Mouse (Mus musculus) embryonic facial prominence, embryonic 14.5 days (tissue): ENCODE results near the gene Ngb. TPM values are rescaled to one million over a fixed set of nuclear protein-coding genes. Genes with fewer than 3 reads are reported as not detected.
A peak's percentile ranks its signal among the peaks of the same experiment; 100 is the strongest.

Experiments used
- ATAC-seq: fragments of 200-750 bp; cut with Nextera tagmentation; 2 replicates; pipeline ENCODE4 v1.8.0; 2017; ENCODE audit warnings: low read depth, moderate number of reproducible peaks, moderate TSS enrichment
- DNase-seq: peaks from one replicate; pipeline ENCODE4 v3.0.0-alpha.2; 2015; ENCODE audit warnings: low spot score
- H3K27ac ChIP-seq: fragments of 300-500 bp; sonication (generic); replicated peaks from 2 replicates; pipeline ENCODE4 v1.5.1; 2014; ENCODE audit warnings: low read depth, mild to moderate bottlenecking, low read length, moderate library complexity
- H3K27me3 ChIP-seq: fragments of 300-500 bp; sonication (generic); replicated peaks from 2 replicates; pipeline ENCODE4 v1.6.1; 2014; ENCODE audit warnings: low read length; ENCODE audit not compliant: control insufficient read depth, insufficient read depth
- H3K36me3 ChIP-seq: fragments of 300-500 bp; sonication (generic); 2 replicates; pipeline ENCODE4 v1.6.1; 2014; ENCODE audit warnings: low read length, mixed read lengths; ENCODE audit not compliant: control insufficient read depth, insufficient read depth
- H3K4me1 ChIP-seq: fragments of 300-500 bp; sonication (generic); 2 replicates; pipeline ENCODE4 v1.6.1; 2014; ENCODE audit warnings: antibody characterized with exemption, low read length; ENCODE audit not compliant: control insufficient read depth, insufficient read depth
- H3K4me2 ChIP-seq: fragments of 300-500 bp; sonication (generic); 2 replicates; pipeline ENCODE4 v1.6.1; 2014; ENCODE audit warnings: low read depth, mild to moderate bottlenecking, low read length, moderate library complexity, mixed read lengths
- H3K4me3 ChIP-seq: fragments of 300-500 bp; sonication (generic); 2 replicates; pipeline ENCODE4 v1.5.1; 2014; ENCODE audit warnings: low read depth, mild to moderate bottlenecking, low read length
- H3K9ac ChIP-seq: fragments of 300-500 bp; sonication (generic); 2 replicates; pipeline ENCODE4 v1.6.1; 2014; ENCODE audit warnings: low read depth, mild to moderate bottlenecking, low read length, moderate library complexity, mixed read lengths
- H3K9me3 ChIP-seq: fragments of 300-500 bp; sonication (generic); 2 replicates; pipeline ENCODE4 v1.6.1; 2016; ENCODE audit warnings: low read length; ENCODE audit not compliant: control insufficient read depth
- WGBS: fragments of 180-500 bp; shearing (Covaris S2); extraction: QIAGEN DNeasy Blood & Tissue Kit; methylation state at CpG from one replicate; pipeline ENCODE4 v1.1.7; 2014; 5-methylcytosine and 5-hydroxymethylcytosine counted together
- polyA plus RNA-seq: library from polyadenylated mRNA; unstranded; fragments of >200 nt; fragmentation: Nextera tagmentation; extraction: Ambion mirVana; gene quantifications from 2 replicates; pipeline ENCODE4 v1.2.1, GENCODE M21; 2014

Ngb gene
- polyA plus RNA-seq, 1 experiment from 2014 or later = 0.24 TPM

GRCm38 (mm10) chr12:87052661-87053321 lies 49.5 kb downstream of the Ngb start:
- Histone ChIP-seq H3K27me3 (no peaks in the 10 kb centered on the region; the same call in 1 of the 2 replicates), H3K4me3 (no peak overlapping the region), H3K9ac (no peak overlapping the region), H3K4me2 (no peak overlapping the region), H3K27ac (no peak overlapping the region), H3K36me3 (no peaks in the 10 kb centered on the region), H3K4me1 (no peaks in the 10 kb centered on the region), H3K9me3 (no peaks in the 10 kb centered on the region)
- 28% methylated on average over 15 of the region's 16 CpGs for WGBS
- peak; percentile 45 for DNase-seq
- ATAC-seq = peak; percentile 60; the same call in 1 of the 2 replicates

GRCm38 (mm10) chr12:87047536-87047935 lies 54.8 kb downstream of the Ngb start:
- ATAC-seq = no peak
- 43% methylated on average over 3 of the region's 3 CpGs for WGBS

More at GRCm38 (mm10) chr12:87047536-87047935, 54.8 kb downstream of the Ngb start:
- H3K9me3 ChIP-seq = no peaks in the 10 kb centered on the region
- no peak overlapping the region for H3K9ac ChIP-seq
- H3K27ac ChIP-seq = no peak overlapping the region
- H3K4me3 ChIP-seq = no peak overlapping the region
- no peaks in the 10 kb centered on the region for H3K4me1 ChIP-seq
- no peaks in the 10 kb centered on the region for H3K27me3 ChIP-seq
- no peak overlapping the region for H3K4me2 ChIP-seq
- DNase-seq = no peak
- H3K36me3 ChIP-seq = no peaks in the 10 kb centered on the region

Other genes starting within 250 kb of the Ngb start
- 33.5 and 33.8 TPM in 2 replicates for gene Irf2bpl, start 217.7 kb downstream of the Ngb start, polyA plus RNA-seq
- gene Cipc, start 155.5 kb downstream of the Ngb start, polyA plus RNA-seq = 21.4 and 23.3 TPM in 2 replicates
- 2.3 and 3.2 TPM in 2 replicates for gene Zdhhc22, start 112.1 kb downstream of the Ngb start, polyA plus RNA-seq
- 0.74 and 1.4 TPM in 2 replicates for gene Tmem63c, start 81.2 kb downstream of the Ngb start, polyA plus RNA-seq
- 34.3 and 34.7 TPM in 2 replicates for gene Gstz1, start 44.6 kb upstream of the Ngb start, polyA plus RNA-seq
- gene Pomt2, start 45.4 kb upstream of the Ngb start, polyA plus RNA-seq = 18.5 and 21.3 TPM in 2 replicates
- 1.2 TPM in 2 replicates for gene Samd15, start 97.2 kb upstream of the Ngb start, polyA plus RNA-seq
- 3.8 and 4.2 TPM in 2 replicates for gene Tmed8, start 97.9 kb upstream of the Ngb start, polyA plus RNA-seq
- 0.37 and 0.72 TPM in 2 replicates for gene Noxred1, start 136.2 kb upstream of the Ngb start, polyA plus RNA-seq
- 35.1 and 45.5 TPM in 2 replicates for gene Vipas39, start 163.7 kb upstream of the Ngb start, polyA plus RNA-seq
- gene Ahsa1, start 163.9 kb upstream of the Ngb start, polyA plus RNA-seq = 182 and 187 TPM in 2 replicates
- 0.75 and 0.92 TPM in 2 replicates for gene Ism2, start 197.2 kb upstream of the Ngb start, polyA plus RNA-seq